Mouse (Mus musculus) testis, postnatal 14 days (tissue): ENCODE results near the gene Themis3.
A peak's percentile ranks its signal among the peaks of the same experiment; 100 is the strongest.

Experiments used
- DNase-seq: peaks from one replicate; pipeline ENCODE4 v3.0.0; 2021; ENCODE audit warnings: low spot score

The Themis3 gene

DNA sequence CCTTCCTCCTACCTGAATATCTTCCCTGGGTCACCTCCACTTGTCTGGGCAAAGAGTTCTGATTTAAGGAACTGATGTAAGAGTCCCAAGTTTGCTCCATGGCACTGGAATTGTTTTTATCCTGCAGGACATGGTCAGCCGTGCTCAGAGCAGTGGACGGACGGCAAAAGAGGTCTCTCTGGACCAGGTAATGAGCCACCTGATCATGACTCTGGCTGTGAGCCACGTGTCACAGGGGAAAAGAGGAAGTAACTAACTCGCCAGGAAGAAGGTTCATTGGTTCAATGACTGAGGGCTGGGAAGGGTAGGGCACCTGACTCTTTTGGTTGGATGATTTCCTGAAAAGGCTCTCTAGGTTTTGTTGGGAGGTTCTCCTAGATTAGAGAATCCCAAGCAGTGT lies at the start of gene Themis3:
Gene Themis3, minus strand, starts transcription at position 187 of the 400 bp plus-strand sequence.
- no peak for DNase-seq

DNA sequence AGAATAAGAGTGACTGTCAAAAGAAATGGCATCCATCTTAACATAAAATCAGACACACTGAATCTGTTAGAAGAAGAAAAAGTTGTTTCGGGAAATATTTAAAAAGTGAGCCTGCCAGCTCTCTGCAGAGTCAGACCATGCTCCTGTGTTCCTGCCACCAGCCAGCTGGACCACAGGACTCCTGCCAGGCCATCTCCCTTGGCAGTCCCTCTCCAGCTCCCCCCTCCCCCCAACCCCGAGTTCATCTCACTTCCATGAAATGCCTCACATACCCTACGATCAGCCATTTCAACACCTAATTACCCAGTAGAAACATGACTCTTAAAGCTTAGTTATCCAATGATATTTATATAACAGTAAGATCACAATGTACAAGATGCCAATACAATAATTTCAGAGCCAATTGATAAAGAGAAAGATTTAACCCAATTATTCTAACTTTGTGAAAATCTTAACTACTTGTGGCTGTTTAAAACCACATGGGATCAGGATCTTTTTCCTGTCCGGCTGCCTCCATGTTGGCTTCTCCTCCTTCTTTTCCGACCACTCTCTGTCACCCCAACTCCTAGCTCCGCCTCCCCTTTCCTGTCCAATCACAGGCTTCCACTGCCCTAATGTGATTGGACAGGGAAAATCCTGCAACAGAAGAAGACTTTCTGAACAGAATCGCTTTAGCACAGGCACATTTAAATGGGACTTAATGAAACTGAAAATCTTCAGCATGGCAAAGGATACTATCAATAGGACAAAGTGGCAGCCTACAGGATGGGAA lies 43.7 kb upstream of the Themis3 start:
- DNase-seq: no peak

- DNase-seq: no peak
Observed at GRCm38 (mm10) chr17:66619996-66620656, 25.7 kb upstream of the Themis3 start.

DNA sequence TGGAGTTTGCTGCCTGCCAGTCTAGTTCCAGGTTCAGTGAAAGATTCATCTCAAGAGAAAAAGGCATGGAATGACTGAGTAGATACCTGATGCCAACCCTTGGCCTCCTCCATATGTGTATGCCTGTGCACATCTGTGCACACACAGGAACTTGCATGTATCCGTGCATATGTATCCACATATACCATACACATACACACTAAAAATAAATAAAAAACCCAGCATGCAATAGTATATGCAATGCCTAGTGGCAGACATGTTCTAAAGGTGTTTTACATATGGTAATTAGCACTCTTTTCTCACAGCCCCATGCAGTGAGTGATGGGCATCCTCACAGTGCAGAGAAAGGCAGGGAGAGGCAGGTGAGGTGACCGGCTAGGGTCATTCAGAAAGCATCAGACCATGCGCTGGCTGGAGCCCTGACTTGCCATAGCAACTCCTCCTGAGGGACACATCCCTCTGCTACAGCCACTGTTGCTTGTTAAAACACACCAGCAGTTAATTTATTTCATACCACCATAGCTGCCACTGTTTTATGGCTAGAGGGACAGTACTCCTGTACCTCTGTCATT lies 24.9 kb upstream of the Themis3 start:
- DNase-seq: no peak

- DNase-seq: no peak
Observed at GRCm38 (mm10) chr17:66610032-66610431, 15.6 kb upstream of the Themis3 start.

- DNase-seq: no peak
Observed at GRCm38 (mm10) chr17:66604931-66605330, 10.5 kb upstream of the Themis3 start.

DNA sequence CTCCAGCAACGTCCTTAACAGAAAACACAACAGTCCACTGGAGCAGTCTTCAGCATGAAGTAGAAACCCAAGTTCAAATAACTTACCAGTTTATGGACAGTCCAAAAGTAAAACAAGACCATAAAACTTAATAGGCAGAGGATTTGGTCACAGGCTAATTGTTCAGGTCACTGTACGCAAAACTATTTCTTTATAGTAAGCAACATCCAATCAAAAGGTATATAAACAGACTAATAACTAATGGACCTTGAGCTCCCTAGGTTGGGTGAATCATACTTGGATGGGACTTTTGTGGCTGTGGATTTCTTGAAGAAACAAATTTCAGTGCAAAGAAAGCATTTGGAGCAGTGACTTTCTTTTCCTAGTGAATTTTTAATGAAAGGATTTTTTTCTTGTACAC lies 6.8 kb upstream of the Themis3 start:
- no peak for DNase-seq

GRCm38 (mm10) chr17:66595867-66596266 lies 1.4 kb upstream of the Themis3 start:
- DNase-seq: no peak

- no peak for DNase-seq
Observed at GRCm38 (mm10) chr17:66595256-66595655, 835 bp upstream of the Themis3 start.

GRCm38 (mm10) chr17:66590353-66591075 lies 3.9 kb downstream of the Themis3 start:
- DNase-seq: no peak

- DNase-seq: no peak
Observed at GRCm38 (mm10) chr17:66589864-66590263, 4.6 kb downstream of the Themis3 start.

DNA sequence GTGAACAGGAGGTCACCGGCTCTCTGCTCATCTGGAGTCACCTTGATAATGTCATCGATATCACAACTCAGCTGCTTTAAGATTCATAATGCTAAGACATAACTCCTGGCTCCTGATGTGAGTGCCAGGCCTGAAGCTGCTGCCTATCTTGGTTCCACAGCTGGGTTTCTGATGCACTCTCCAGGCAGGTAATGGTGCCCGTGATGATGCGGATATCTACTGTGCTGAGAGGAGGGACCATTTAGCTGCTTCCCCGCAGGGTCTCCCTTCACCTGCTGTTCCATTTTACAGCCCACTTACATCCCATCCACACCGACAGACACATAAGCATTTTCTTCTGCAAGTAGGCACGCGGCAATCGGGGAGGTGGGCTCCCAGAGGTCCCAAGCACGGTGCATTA lies 7.7 kb downstream of the Themis3 start:
- no peak for DNase-seq

DNA sequence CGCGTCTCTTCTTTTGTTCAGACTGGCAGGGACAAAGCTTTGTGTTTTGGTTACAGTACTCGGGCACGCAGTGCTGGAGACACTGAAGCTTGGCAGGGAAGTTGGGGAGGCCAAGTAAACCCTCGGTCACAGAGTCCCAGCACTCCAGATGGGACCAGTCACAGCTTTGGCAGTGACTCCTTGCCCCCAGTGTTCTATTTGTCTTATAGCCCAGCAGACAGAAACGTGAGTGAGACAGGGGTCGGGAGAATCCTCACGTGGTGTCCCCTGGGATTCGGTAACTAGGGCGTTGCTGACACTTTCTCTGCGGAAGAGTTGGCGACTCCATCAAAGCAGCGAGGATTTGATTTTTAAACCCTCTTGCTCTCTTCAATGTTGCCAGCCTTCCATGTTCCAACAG lies 8.3 kb downstream of the Themis3 start:
- no peak for DNase-seq

GRCm38 (mm10) chr17:66580990-66581389 lies 13.4 kb downstream of the Themis3 start:
- DNase-seq: no peak

GRCm38 (mm10) chr17:66578007-66578406 lies 16.4 kb downstream of the Themis3 start:
- no peak for DNase-seq

GRCm38 (mm10) chr17:66577507-66577906 lies 16.9 kb downstream of the Themis3 start:
- no peak for DNase-seq

- no peak for DNase-seq
Observed at GRCm38 (mm10) chr17:66572677-66573060, 21.8 kb downstream of the Themis3 start.

DNA sequence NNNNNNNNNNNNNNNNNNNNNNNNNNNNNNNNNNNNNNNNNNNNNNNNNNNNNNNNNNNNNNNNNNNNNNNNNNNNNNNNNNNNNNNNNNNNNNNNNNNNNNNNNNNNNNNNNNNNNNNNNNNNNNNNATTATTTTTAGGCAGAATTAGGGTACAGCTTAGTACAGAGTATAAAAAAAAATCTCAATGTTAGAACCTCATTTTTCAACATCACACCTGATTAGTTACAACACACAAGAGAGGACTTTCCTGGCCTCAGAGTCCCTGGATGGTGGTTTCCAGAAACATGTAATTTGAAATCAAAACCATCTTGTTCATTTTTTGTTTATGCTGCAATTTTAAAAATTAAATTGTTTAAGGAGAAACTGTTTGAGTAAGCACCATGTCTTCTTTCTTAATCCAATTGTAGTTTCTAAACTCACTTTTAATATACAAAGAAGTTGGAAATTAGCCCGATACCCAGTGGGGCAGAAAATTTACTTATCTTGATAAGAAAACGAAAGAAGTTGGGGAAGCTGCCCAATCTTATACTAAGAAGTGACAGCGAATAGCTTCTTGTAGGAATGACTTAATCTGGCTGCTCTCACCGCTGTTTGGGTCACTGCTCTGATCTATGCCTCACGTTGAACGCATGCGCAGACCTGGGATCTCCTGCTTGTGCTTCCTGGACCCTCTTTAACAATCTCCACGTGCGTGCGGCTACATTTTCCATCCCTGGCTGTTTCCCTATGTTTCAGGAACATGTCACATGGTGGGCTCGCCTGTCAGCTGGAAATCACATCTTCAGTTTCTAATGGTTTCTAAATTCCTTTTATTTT lies 22.4 kb downstream of the Themis3 start:
- DNase-seq: peak; percentile 12

GRCm38 (mm10) chr17:66564213-66564612 lies 30.2 kb downstream of the Themis3 start:
- no peak for DNase-seq

DNA sequence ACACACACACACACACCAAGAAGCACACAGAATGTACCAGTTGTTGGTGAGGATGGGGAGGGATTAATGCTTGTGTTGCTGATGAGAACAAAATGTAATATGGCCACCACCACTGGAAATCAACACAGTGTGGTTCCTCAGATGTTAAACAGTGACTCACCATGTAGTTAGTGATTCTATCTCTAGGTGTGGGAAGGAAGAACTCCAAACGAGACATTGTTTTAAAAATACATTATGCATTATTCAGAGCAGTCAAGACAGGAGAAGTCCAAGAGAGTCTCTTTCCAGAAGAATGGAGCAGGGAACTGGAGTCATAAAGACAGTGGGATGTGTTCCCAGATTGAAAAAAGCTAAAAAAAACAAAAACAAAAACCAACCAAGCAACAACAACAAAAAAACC lies 30.9 kb downstream of the Themis3 start:
- no peak for DNase-seq

- DNase-seq: no peak
Observed at GRCm38 (mm10) chr17:66561380-66561779, 33.0 kb downstream of the Themis3 start.
